Mouse (Mus musculus) granulocyte monocyte progenitor cell, adult 5-6 weeks (primary cell): ENCODE results near the gene Pnkp. TPM values are rescaled to one million over a fixed set of nuclear protein-coding genes. Genes with fewer than 3 reads are reported as not detected.

Source experiments
- ATAC-seq: replicated peaks from 2 replicates; pipeline ENCODE4 v1.8.0; 2016; ENCODE audit warnings: mild to moderate bottlenecking, moderate TSS enrichment, inconsistent platforms; ENCODE audit not compliant: poor library complexity, severe bottlenecking
- total RNA-seq, 2 experiments: library from RNA; stranded (forward) in 1 of 2; stranded (reverse) in 1 of 2; fragments of 200-712, 200-1000 nt in 1 of 2; fragments of >200 nt in 1 of 2; fragmentation: Nextera tagmentation in 1 of 2; gene quantifications; 2 replicates each; pipeline ENCODE4 v1.2.3; 2014 to 2017

The Pnkp gene
- total RNA-seq, 2 experiments from 2014 or later: 51.0 to 61.3 TPM

DNA sequence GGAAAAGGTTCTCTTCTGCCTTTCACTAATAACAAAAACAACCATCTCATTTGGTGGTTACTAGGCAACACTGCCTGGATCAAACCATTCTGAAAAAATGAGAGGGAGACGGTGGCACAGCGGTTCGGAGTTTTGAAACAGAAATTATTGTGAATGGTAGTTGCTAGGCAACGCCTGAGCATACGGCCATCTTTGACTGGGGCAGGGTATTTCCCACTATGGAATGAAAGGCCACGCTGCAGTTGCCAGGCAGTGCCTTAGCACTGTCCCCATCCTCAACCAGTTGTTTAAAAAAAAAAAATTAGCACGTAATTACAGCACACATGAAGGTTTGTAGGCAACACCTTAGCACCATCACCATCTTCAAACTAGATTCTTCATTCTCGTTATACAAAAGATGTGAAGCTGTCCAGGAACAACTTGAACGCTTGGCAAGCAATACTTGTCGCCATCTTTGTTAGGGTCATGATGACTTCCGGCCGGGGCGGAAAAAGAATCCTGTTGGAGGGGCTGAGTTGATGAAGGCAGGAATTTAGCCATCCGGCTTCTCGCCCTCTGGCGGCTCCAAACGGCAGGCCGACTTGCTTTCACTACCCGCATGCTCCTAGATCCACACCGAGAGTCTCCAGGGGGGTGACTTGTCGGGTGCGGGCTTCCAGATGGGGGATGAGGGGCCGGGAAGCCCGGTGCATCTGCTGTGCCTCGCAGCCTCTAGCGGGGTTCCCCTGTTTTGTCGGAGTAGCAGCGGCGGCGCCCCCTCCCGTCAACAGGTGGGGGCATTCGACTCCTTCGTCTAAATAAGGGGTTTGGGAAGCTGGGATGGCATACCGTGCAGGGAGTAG, 38.9 kb downstream of the Pnkp start, which contains the start of gene Fuz:
Gene Fuz (plus strand): TSS at position 487 of the 842 bp plus-strand sequence.
- ATAC-seq: peak; percentile 76

DNA sequence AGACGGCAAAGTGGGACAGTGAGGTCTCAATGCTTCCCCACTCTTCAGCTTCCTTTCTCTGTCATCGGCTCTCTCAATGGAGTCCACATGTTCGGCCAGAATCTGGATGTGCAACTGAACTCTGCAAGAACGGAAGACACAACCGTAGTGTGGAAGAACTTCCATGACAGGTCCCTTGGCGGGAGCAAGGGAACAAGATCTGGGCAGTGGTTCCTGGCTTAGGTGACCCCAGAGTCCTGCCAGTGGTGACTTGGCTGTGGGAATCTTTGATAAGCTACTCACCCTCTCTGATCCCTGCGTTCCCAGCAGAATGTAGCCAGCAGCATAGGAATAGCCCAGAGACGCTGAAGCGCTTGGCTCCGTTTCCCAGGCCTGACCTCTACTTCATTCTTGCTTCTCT, 39.6 kb downstream of the Pnkp start:
- no peak for ATAC-seq

DNA sequence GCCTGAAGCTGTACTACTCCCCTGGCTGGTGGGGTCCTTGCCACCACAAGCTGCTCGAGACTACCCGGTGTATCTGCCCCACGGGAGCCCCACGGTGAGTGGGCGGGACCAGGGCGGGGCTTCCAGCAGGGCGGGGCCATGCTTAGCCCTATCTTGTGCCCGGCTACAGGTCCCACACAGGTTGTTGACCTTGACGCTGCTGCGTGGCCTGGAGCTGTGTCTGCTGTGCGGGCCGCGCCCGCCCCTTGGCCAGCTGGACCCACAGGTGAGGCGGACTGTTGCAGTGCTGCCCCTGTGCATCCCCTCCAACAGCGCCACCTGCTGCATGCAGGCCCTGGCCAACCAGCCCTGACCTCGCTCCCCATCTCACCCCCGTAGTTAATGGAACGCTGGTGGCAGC, 41.7 kb downstream of the Pnkp start:
- no peak for ATAC-seq

DNA sequence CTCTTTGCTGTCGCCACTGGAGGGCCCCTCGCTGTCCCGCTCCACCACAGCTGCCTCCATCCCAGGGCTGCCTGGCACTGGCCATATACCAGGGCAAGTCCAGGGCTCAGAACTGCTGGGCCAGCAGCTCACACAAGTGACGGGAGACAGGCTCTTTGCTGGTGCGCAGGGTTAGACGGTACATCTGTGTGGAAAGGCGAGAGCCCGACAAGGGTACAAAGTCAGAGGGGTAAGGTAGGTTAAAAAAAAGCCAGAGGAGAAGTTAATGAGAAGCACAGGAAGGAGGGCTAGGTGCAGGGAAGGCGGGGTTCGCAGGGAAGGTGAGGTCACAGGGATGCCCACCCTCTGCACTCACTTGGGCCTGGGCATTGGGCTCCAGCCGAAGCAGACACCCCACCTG, 43.7 kb downstream of the Pnkp start:
- no peak for ATAC-seq

DNA sequence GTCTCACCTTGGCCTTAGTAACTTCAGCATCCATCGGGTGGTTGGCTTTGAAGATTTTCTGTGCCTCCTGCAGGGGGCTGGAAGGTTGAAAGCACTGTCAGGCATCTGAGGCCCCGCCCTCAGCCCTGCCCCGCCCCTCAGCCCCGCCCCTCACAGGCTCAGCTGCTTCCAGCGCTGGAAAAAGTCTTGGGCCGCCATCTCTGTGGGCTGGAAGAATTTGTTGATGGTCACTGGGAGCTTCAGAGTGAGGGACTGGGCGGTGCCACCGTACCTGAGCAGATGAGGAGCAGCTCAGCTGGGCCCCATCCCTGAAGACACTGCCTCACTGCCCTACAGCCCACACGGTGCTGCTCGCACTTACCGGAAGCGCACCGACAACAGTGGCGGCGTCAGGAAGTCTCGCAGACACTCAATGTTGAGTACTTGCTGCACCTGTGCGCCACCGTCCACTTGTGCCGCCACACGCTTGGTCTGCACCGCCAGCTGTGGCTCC, 44.3 kb downstream of the Pnkp start:
- peak; percentile 55 for ATAC-seq

DNA sequence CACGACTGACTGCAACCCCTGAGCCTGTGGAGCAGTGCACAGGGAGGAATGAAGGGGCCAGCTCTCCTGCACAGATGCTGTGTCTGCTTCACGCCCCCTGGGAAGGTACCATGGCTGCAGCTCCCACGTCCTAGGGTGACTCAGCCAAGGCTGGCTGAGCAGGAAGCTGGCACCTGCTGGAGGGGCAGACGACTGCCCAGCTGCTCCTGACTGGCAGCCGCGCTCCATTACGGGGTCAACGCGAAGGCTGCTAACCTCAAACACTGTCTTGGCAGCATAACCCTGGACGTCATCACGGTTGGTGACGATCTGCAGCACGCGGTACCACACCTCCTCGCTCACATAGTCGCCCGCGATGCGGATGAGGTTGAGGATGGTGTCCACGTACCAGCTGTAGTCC, 48.5 kb downstream of the Pnkp start:
- no peak for ATAC-seq

DNA sequence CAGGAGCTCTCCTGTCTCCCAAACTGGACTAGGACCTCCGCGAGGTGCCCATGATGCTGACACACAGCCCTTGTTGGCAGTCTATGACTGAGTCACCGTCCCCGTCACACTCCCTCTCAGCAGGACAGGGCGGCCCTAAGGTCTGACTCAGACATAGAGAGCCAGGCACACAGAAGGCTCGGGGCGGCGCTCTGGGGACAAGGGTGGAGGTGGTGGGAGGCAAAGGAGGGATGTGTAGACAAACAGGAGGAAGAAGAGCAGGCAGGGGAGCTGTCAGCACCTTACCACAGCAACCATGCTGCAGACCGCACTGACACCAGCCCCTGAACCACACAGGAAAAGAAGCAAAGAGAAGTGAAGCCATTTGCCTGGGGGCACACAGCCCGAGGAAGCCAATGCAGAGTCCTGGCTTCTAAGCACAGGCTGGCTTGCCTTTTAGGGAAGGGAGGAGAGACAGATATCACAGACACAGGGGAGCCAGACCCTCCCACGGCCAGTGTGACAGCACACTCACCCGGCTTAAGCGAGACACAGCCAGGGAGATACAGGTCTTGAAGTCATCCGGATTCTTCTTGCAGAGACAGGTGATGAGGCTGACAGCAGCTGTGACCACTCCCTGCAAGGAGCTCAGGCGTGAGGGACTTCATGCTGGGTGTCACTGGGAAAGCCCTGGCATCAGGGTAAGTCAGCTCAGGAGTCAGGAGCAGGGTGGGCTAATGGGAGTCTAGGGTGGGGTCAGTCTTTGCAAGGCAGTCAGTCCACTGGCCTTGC, 52.0 kb downstream of the Pnkp start:
- ATAC-seq: peak; percentile 25; the same call in 1 of the 2 replicates

Other genes with a start within 250 kb of the Pnkp start
- gene Myh14, start 186.3 kb upstream of the Pnkp start, total RNA-seq (2014; fragmentation: Nextera tagmentation): not detected in 2 replicates
- gene Myh14, start 186.3 kb upstream of the Pnkp start, total RNA-seq (2017): not detected in 2 replicates
- gene Izumo2, start 148.4 kb upstream of the Pnkp start, total RNA-seq (2014; fragmentation: Nextera tagmentation): not detected in 2 replicates
- not detected in 2 replicates for gene Izumo2, start 148.4 kb upstream of the Pnkp start, total RNA-seq (2017)
- 45.0 and 52.3 TPM in 2 replicates for gene Vrk3, start 108.7 kb upstream of the Pnkp start, total RNA-seq (2014; fragmentation: Nextera tagmentation)
- 27.4 and 34.8 TPM in 2 replicates for gene Vrk3, start 108.7 kb upstream of the Pnkp start, total RNA-seq (2017)
- gene Zfp473, start 106.1 kb upstream of the Pnkp start, total RNA-seq (2014; fragmentation: Nextera tagmentation): 1.6 and 6.2 TPM in 2 replicates
- gene Zfp473, start 106.1 kb upstream of the Pnkp start, total RNA-seq (2017): 2.0 and 2.2 TPM in 2 replicates
- 81.8 and 83.0 TPM in 2 replicates for gene Nup62, start 41.1 kb upstream of the Pnkp start, total RNA-seq (2014; fragmentation: Nextera tagmentation)
- gene Nup62, start 41.1 kb upstream of the Pnkp start, total RNA-seq (2017): 120 and 167 TPM in 2 replicates
- 1.2 TPM in 1 of 2 replicates, not detected in the other for gene Il4i1, start 40.8 kb upstream of the Pnkp start, total RNA-seq (2014; fragmentation: Nextera tagmentation)
- gene Il4i1, start 40.8 kb upstream of the Pnkp start, total RNA-seq (2017): 0.15 and 0.22 TPM in 2 replicates
- 5.6 and 8.5 TPM in 2 replicates for gene Atf5, start 40.5 kb upstream of the Pnkp start, total RNA-seq (2014; fragmentation: Nextera tagmentation)
- gene Atf5, start 40.5 kb upstream of the Pnkp start, total RNA-seq (2017): 3.8 and 6.8 TPM in 2 replicates
- gene Akt1s1, start 8.1 kb upstream of the Pnkp start, total RNA-seq (2014; fragmentation: Nextera tagmentation): 18.2 and 25.0 TPM in 2 replicates
- 22.8 and 26.5 TPM in 2 replicates for gene Akt1s1, start 8.1 kb upstream of the Pnkp start, total RNA-seq (2017)
- 18.1 and 22.6 TPM in 2 replicates for gene Tbc1d17, start 8.1 kb upstream of the Pnkp start, total RNA-seq (2014; fragmentation: Nextera tagmentation)
- 15.5 and 19.3 TPM in 2 replicates for gene Tbc1d17, start 8.1 kb upstream of the Pnkp start, total RNA-seq (2017)
- gene Ptov1, start 12.6 kb downstream of the Pnkp start, total RNA-seq (2014; fragmentation: Nextera tagmentation): 67.0 and 95.4 TPM in 2 replicates
- gene Ptov1, start 12.6 kb downstream of the Pnkp start, total RNA-seq (2017): 24.4 and 32.1 TPM in 2 replicates
- 26.7 and 51.2 TPM in 2 replicates for gene Med25, start 35.6 kb downstream of the Pnkp start, total RNA-seq (2014; fragmentation: Nextera tagmentation)
- gene Med25, start 35.6 kb downstream of the Pnkp start, total RNA-seq (2017): 9.2 and 15.6 TPM in 2 replicates
- gene Fuz, start 38.9 kb downstream of the Pnkp start, total RNA-seq (2014; fragmentation: Nextera tagmentation): 13.6 TPM in 2 replicates
- gene Fuz, start 38.9 kb downstream of the Pnkp start, total RNA-seq (2017): 16.5 and 18.0 TPM in 2 replicates
- 40.8 and 84.2 TPM in 2 replicates for gene Ap2a1, start 72.4 kb downstream of the Pnkp start, total RNA-seq (2014; fragmentation: Nextera tagmentation)
- 28.6 and 30.1 TPM in 2 replicates for gene Ap2a1, start 72.4 kb downstream of the Pnkp start, total RNA-seq (2017)
- gene Tsks, start 86.1 kb downstream of the Pnkp start, total RNA-seq (2014; fragmentation: Nextera tagmentation): not detected in 2 replicates
- gene Tsks, start 86.1 kb downstream of the Pnkp start, total RNA-seq (2017): 0.17 TPM in 1 of 2 replicates, not detected in the other
- not detected in 2 replicates for gene Cpt1c, start 117.7 kb downstream of the Pnkp start, total RNA-seq (2014; fragmentation: Nextera tagmentation)
- gene Cpt1c, start 117.7 kb downstream of the Pnkp start, total RNA-seq (2017): not detected in 2 replicates
- 104 and 115 TPM in 2 replicates for gene Prmt1, start 129.4 kb downstream of the Pnkp start, total RNA-seq (2014; fragmentation: Nextera tagmentation)
- gene Prmt1, start 129.4 kb downstream of the Pnkp start, total RNA-seq (2017): 138 and 190 TPM in 2 replicates
- gene Irf3, start 140.5 kb downstream of the Pnkp start, total RNA-seq (2014; fragmentation: Nextera tagmentation): 76.6 and 105 TPM in 2 replicates
- gene Irf3, start 140.5 kb downstream of the Pnkp start, total RNA-seq (2017): 87.5 and 88.9 TPM in 2 replicates
- 19.4 and 57.9 TPM in 2 replicates for gene Bcl2l12, start 141.6 kb downstream of the Pnkp start, total RNA-seq (2014; fragmentation: Nextera tagmentation)
- gene Bcl2l12, start 141.6 kb downstream of the Pnkp start, total RNA-seq (2017): 18.4 and 32.9 TPM in 2 replicates
- 28.6 and 29.8 TPM in 2 replicates for gene Scaf1, start 159.2 kb downstream of the Pnkp start, total RNA-seq (2014; fragmentation: Nextera tagmentation)
- gene Scaf1, start 159.2 kb downstream of the Pnkp start, total RNA-seq (2017): 15.7 and 17.8 TPM in 2 replicates
- gene Rras, start 160.8 kb downstream of the Pnkp start, total RNA-seq (2014; fragmentation: Nextera tagmentation): 2.3 and 7.8 TPM in 2 replicates
- gene Rras, start 160.8 kb downstream of the Pnkp start, total RNA-seq (2017): 1.0 and 1.4 TPM in 2 replicates
- gene Prr12, start 195.7 kb downstream of the Pnkp start, total RNA-seq (2014; fragmentation: Nextera tagmentation): 21.1 and 29.6 TPM in 2 replicates
- 1.7 and 4.1 TPM in 2 replicates for gene Prr12, start 195.7 kb downstream of the Pnkp start, total RNA-seq (2017)
- gene Nosip, start 205.3 kb downstream of the Pnkp start, total RNA-seq (2014; fragmentation: Nextera tagmentation): 42.2 and 57.2 TPM in 2 replicates
- gene Nosip, start 205.3 kb downstream of the Pnkp start, total RNA-seq (2017): 49.4 and 63.1 TPM in 2 replicates
- 6.8 and 9.4 TPM in 2 replicates for gene Prrg2, start 205.5 kb downstream of the Pnkp start, total RNA-seq (2014; fragmentation: Nextera tagmentation)
- gene Prrg2, start 205.5 kb downstream of the Pnkp start, total RNA-seq (2017): 4.8 and 5.3 TPM in 2 replicates
- gene Rcn3, start 235.1 kb downstream of the Pnkp start, total RNA-seq (2014; fragmentation: Nextera tagmentation): 2.2 and 11.6 TPM in 2 replicates
- 4.1 and 7.0 TPM in 2 replicates for gene Rcn3, start 235.1 kb downstream of the Pnkp start, total RNA-seq (2017)
- 2.1 and 3.8 TPM in 2 replicates for gene Fcgrt, start 246.7 kb downstream of the Pnkp start, total RNA-seq (2014; fragmentation: Nextera tagmentation)
- gene Fcgrt, start 246.7 kb downstream of the Pnkp start, total RNA-seq (2017): 2.7 and 3.6 TPM in 2 replicates